Comparison of ENCODE assay signal across 8 mouse cellular contexts in the genomic region with DNA sequence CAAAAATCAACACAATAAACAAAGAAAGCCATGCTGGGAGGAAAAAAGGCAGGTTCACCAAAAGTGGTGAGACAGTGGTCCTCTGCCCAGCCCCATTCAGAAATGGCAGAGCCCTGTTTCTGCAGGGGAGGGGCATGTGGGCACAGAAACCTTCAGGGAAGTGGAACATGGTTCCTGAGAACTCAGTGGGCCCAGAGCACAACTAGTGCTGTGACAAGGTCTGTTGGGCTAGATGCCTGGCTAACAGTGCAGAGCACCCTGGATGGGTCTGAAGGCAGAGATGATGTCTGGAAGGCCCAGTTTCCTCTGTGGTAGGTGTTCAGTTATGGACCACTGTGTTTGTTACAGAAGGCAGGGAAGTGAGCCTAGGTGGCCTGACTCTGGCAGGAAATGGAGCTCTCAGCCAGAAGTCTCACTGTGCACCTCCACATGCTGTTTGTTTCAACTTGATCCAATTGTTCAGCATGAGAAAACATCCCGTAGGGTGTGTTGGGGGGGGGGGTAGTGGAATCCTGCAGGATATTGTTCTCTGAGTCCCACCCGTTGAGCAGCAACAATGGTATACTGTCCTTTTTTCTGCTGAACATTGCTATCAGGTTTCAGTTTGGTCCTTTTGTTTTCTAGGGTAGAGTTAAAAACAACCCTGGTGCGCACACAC.
DNase-seq lines count a peak whose midpoint lies in the region; ATAC-seq lines count a peak whose summit lies in the region.

No protein-coding gene starts in this region.

- no peak overlapping the region for H3K4me2 ChIP-seq in heart, embryonic 12.5 days
- H3K4me2 ChIP-seq in forebrain, embryonic 12.5 days = 0 out of 2 replicates have a peak overlapping the region, but pooled peaks have one; percentile 4

- 51% methylated on average over 3 of the region's 3 CpGs for WGBS in heart, embryonic 12.5 days
- 13% methylated on average over 3 of the region's 3 CpGs for WGBS in forebrain, embryonic 12.5 days

- ATAC-seq in heart, embryonic 12.5 days (ENCODE audit: insufficient number of reproducible peaks, low FRiP score) = no peak
- peak; percentile 18 for ATAC-seq in forebrain, embryonic 12.5 days (ENCODE audit: low FRiP score)

- H3K9ac ChIP-seq in heart, embryonic 12.5 days = no peak overlapping the region
- H3K9ac ChIP-seq in forebrain, embryonic 12.5 days = no peak overlapping the region

- no peaks in the 10 kb centered on the region for H3K9me3 ChIP-seq in heart, embryonic 12.5 days (replicated peaks)
- H3K9me3 ChIP-seq in forebrain, embryonic 12.5 days = no peaks in the 10 kb centered on the region

- H3K4me3 ChIP-seq in heart, embryonic 12.5 days = no peak overlapping the region
- no peak overlapping the region for H3K4me3 ChIP-seq in forebrain, embryonic 12.5 days (replicated peaks)

- no peaks in the 10 kb centered on the region for H3K36me3 ChIP-seq in heart, embryonic 12.5 days
- H3K36me3 ChIP-seq in forebrain, embryonic 12.5 days (replicated peaks) = no peaks in the 10 kb centered on the region

- peak overlapping the region; percentile 79 for H3K27ac ChIP-seq in heart, embryonic 12.5 days (ENCODE audit: poor library complexity, severe bottlenecking)
- H3K27ac ChIP-seq in forebrain, embryonic 12.5 days = peak overlapping the region; percentile 92

- DNase-seq in heart, postnatal 4 days = no peak
- DNase-seq in ES-CJ7 (ENCODE audit: low read depth, low spot score) = peak; percentile 94
- DNase-seq in lung, postnatal 14 days = peak; percentile 23
- no peak for DNase-seq in adrenal gland, postnatal 4 days (ENCODE audit: low spot score in 2 of 2)
- no peak for DNase-seq in frontal cortex, adult 2 months (ENCODE audit: extremely low spot score in 1 of 2, low spot score in 1 of 2)
- DNase-seq in right cerebral cortex, adult 18-20 months = no peak

- no peaks in the 10 kb centered on the region for H3K27me3 ChIP-seq in heart, embryonic 12.5 days (replicated peaks)
- H3K27me3 ChIP-seq in forebrain, embryonic 12.5 days = no peaks in the 10 kb centered on the region

- H3K4me1 ChIP-seq in heart, embryonic 12.5 days (replicated peaks) = peaks cover 54% of the 10 kb centered on the region
- H3K4me1 ChIP-seq in forebrain, embryonic 12.5 days = peaks cover 45% of the 10 kb centered on the region

Comparison
In these comparisons a context has a peak if more than half of its experiments do, and no peak if none do; other contexts are left out.
1. DNase-seq: peak in ES-CJ7 (single experiment) and lung, postnatal 14 days (single experiment); none in heart, postnatal 4 days (single experiment), adrenal gland, postnatal 4 days (0 of 2), frontal cortex, adult 2 months (0 of 2) and right cerebral cortex, adult 18-20 months (single experiment).